Mouse (Mus musculus) cerebellum, adult 2 months (tissue): Measurements from ENCODE around the gene Crat. TPM values are rescaled to one million over a fixed set of nuclear protein-coding genes. Genes with fewer than 3 reads are reported as not detected.

Experiments
- DNase-seq, 2 experiments: peaks; one replicate each; pipeline ENCODE4 v3.0.0; 2021
- H3K27ac ChIP-seq: fragments of 200-500 bp; 2 replicates; pipeline ENCODE4 v1.5.1; 2012; ENCODE audit warnings: low read length, control low read depth, inconsistent platforms; ENCODE audit not compliant: insufficient read depth
- H3K27me3 ChIP-seq: fragments of 200-500 bp; 2 replicates; pipeline ENCODE4 v1.6.1; 2012; ENCODE audit warnings: inconsistent platforms, mild to moderate bottlenecking, low read length, moderate library complexity; ENCODE audit not compliant: control insufficient read depth, insufficient read depth
- H3K4me1 ChIP-seq: fragments of 200-500 bp; 2 replicates; pipeline ENCODE4 v1.6.1; 2011; ENCODE audit warnings: low read length; ENCODE audit not compliant: control insufficient read depth, insufficient read depth
- H3K4me3 ChIP-seq: fragments of 200-500 bp; replicated peaks from 2 replicates; pipeline ENCODE3; 2011; ENCODE audit warnings: mild to moderate bottlenecking, low read depth, low read length, control low read depth; ENCODE audit not compliant: insufficient read depth
- CTCF ChIP-seq: fragments of 200-500 bp; IDR thresholded peaks from 2 replicates; pipeline ENCODE4 v1.5.1; 2011; ENCODE audit warnings: low read depth, mild to moderate bottlenecking, control low read depth, low read length, moderate library complexity, borderline replicate concordance; ENCODE audit not compliant: insufficient read depth
- POLR2A ChIP-seq: fragments of 200-500 bp; IDR thresholded peaks from 2 replicates; pipeline ENCODE4 v1.6.1; 2011; ENCODE audit warnings: low read length, control low read depth, borderline replicate concordance; ENCODE audit not compliant: insufficient read depth
- WGBS: fragments of 180-500 bp; shearing (Covaris S2); methylation state at CpG from one replicate; pipeline ENCODE4 v1.1.7; 2018; 5-methylcytosine and 5-hydroxymethylcytosine counted together
- polyA plus RNA-seq: library from polyadenylated mRNA; depleted of rRNA; stranded (reverse); fragments of >200 nt; gene quantifications from 2 replicates; pipeline ENCODE4 v1.2.3, GENCODE M21; 2012

Gene Crat
- polyA plus RNA-seq, 1 experiment = 50.9 TPM

GRCm38 (mm10) chr2:30454587-30454986, 39.0 kb upstream of the Crat start:
- TF ChIP-seq POLR2A = no peak
- TF ChIP-seq CTCF = no peak
- Histone ChIP-seq H3K4me1 (peaks cover 5% of the 10 kb centered on the region; the same call in 1 of the 2 replicates), H3K27ac (no peak overlapping the region), H3K27me3 (no peaks in the 10 kb centered on the region), H3K4me3 (no peak overlapping the region)
- DNase-seq = no peak
- 64% methylated on average over 5 of the region's 5 CpGs for WGBS

GRCm38 (mm10) chr2:30453570-30453969, 38.0 kb upstream of the Crat start:
- no peak for DNase-seq
- Histone ChIP-seq H3K4me3 (no peak overlapping the region), H3K27ac (no peak overlapping the region), H3K4me1 (peaks cover 5% of the 10 kb centered on the region), H3K27me3 (no peaks in the 10 kb centered on the region)
- TF ChIP-seq CTCF = no peak
- TF ChIP-seq POLR2A = no peak
- WGBS = 68% methylated on average over 3 of the region's 3 CpGs

DNA sequence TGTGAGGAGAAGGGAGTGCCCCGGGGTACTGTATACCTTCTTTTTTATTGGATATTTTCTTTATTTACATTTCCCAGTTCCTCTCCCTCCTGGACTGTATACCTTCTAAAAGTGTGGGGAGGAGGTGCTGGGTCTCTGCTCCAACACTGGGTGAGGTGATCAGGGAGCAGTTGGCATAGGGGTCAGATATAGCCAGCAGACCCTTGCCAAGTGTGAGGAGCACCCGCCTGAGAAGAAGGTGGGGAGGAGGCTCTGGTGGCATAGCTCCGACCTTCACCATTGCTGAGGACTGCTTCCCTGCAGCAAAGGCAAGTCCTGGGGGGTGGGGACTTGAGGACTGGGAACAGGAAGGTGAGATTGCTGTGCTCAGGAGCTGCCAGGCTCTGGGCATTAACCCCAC, 35.9 kb upstream of the Crat start:
- 80% methylated on average over 3 of the region's 3 CpGs for WGBS
- no peak overlapping the region for H3K4me3 ChIP-seq
- TF ChIP-seq POLR2A (no peak), CTCF (no peak)
- no peaks in the 10 kb centered on the region for H3K27me3 ChIP-seq
- no peak overlapping the region for H3K27ac ChIP-seq
- peaks cover 21% of the 10 kb centered on the region for H3K4me1 ChIP-seq
- no peak for DNase-seq

GRCm38 (mm10) chr2:30450530-30450929, 34.9 kb upstream of the Crat start:
- TF ChIP-seq CTCF (peak; percentile 25; the same call in 1 of the 2 replicates), POLR2A (no peak)
- Histone ChIP-seq H3K4me1 (peaks cover 30% of the 10 kb centered on the region), H3K27me3 (no peaks in the 10 kb centered on the region), H3K27ac (no peak overlapping the region), H3K4me3 (no peak overlapping the region)
- DNase-seq = no peak
- 71% methylated on average over 1 of the region's 1 CpGs for WGBS

- TF ChIP-seq CTCF (no peak), POLR2A (no peak)
- no peaks in the 10 kb centered on the region for H3K27me3 ChIP-seq
- DNase-seq = no peak
- peaks cover 29% of the 10 kb centered on the region for H3K4me1 ChIP-seq
- peak overlapping the region; percentile 63; the same call in 1 of the 2 replicates for H3K27ac ChIP-seq
- H3K4me3 ChIP-seq = no peak overlapping the region
- 72% methylated on average over 7 of the region's 7 CpGs for WGBS
Measured at GRCm38 (mm10) chr2:30448371-30448770, 32.8 kb upstream of the Crat start.

GRCm38 (mm10) chr2:30446891-30447826, 31.5 kb upstream of the Crat start:
- peak; percentile 70 to 80 for DNase-seq
- 12% methylated on average over 10 of the region's 10 CpGs for WGBS
- Histone ChIP-seq H3K4me1 (peaks cover 40% of the 10 kb centered on the region), H3K27me3 (no peaks in the 10 kb centered on the region), H3K27ac (peak overlapping the region; percentile 63), H3K4me3 (no peak overlapping the region)
- TF ChIP-seq CTCF = no peak
- no peak for TF ChIP-seq POLR2A

GRCm38 (mm10) chr2:30445312-30445711, 29.7 kb upstream of the Crat start:
- H3K27ac ChIP-seq = no peak overlapping the region
- WGBS = 78% methylated on average over 2 of the region's 2 CpGs
- no peak overlapping the region for H3K4me3 ChIP-seq
- DNase-seq = no peak
- TF ChIP-seq POLR2A (no peak), CTCF (no peak)
- peaks cover 54% of the 10 kb centered on the region for H3K4me1 ChIP-seq
- H3K27me3 ChIP-seq = no peaks in the 10 kb centered on the region

GRCm38 (mm10) chr2:30444450-30444849, 28.8 kb upstream of the Crat start:
- Histone ChIP-seq H3K27ac (no peak overlapping the region), H3K27me3 (no peaks in the 10 kb centered on the region), H3K4me3 (no peak overlapping the region), H3K4me1 (peaks cover 58% of the 10 kb centered on the region)
- DNase-seq = no peak
- TF ChIP-seq POLR2A (no peak), CTCF (no peak)
